Mouse (Mus musculus): ENCODE measurements around the gene Lrriq3. TPM values are rescaled to one million over a fixed set of nuclear protein-coding genes. Genes with fewer than 3 reads are reported as not detected.

The Lrriq3 gene
- total RNA-seq, 2 experiments from 2014 or later = 0.18 to 0.35 TPM

DNA sequence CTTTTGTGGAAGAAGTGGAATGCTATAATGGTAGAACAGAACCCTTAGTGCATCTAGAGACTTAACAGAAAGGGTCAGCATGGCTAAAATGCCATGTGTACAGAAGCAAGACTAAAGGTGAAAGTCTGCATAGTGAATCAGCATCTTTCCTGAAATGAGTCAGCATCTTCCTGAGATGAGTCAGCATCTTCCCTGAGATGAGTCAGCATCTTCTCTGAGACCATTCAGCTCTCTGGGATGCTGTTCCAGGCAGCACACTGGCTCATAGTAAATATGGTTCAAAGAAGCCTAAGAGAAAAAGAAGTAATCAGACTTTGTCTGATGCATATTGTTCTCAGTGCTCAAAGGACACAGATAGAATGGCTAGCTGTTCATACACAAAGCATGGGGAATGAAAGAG lies 142.3 kb downstream of the Lrriq3 start:
- no peak for DNase-seq
- intact Hi-C loops (cut with DNase I; ENCODE audit: low total_unique reads) = no loop called here

Other genes starting within 250 kb of the Lrriq3 start
- not detected for gene Tnni3k, start 38.0 kb upstream of the Lrriq3 start, total RNA-seq (2021)
- gene Fpgt, start within 50 bp of the Lrriq3 start, total RNA-seq (2021) = 1 to 10 TPM; 4.6 to 5.3 TPM

Measured in gastrocnemius, postnatal 14 days (tissue).